Mouse (Mus musculus): ENCODE results near the gene Rab42. TPM values are rescaled to one million over a fixed set of nuclear protein-coding genes. Genes with fewer than 3 reads are reported as not detected.

The Rab42 gene
- not detected in 4 replicates for total RNA-seq (2023; ENCODE audit: inconsistent age)

DNA sequence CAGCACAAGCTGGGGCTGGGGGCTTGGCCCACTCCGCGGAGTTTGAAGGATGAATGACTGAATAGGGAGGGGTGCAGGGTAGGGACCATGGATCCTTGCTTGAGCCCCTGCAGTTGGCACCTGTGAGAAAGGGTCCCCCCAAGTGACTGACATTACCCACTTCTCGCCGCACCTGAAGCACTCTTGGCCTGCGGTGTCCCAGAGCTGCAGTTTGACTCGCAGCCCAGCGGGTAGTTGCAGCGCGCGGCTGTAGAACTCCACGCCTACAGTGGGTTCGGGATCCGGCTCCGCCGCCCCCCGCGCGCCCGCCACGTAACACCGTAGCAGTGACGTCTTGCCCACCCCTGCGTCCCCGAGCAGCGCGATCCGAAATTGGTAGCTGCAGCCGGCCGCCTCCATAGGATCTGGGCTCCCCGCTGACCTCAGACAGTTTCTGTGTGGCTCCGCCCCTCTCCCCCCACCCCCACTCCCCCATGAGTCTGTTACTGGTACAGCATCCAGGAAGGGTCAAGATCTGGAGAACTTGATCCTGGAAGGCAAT, at the start of gene Rab42:
Gene Rab42, minus strand, starts transcription at position 447 of the 541 bp plus-strand sequence.

DNA sequence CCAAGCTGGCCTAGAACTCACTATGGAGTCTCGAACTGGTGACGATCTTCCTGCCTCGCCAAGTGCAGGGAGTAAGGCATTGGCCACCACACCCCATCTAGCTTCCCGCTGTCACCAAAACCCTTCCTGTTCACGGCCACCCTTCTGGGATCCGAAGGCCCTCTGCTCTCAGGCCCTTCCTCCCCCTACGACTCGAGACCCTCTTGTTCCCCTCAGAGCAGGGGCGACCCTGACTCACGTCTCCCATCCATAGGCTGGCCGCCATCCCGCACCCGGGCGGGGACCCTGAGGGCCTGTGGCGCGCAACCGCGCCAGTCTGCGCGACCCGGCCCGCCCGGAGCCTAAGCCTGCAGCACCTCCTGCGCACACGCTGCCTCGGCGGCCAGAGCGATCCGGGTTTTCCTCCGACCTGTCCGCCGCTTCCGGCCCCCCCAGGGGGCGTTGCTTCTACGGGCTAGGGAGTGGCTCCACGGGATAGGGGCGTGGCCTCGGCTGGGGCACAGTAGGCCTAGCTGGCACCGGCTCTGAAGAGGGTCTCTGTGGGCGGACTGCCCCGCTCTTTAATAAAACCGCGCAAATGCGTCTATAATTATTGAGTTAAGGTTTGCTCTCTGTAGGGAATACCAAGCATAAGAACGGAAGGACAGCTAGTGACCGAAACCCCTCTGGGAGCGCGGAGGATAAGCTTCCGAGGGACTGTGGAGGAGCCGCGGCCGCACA, 26.1 kb upstream of the Rab42 start, which contains the start of gene Trnau1ap:
Gene Trnau1ap, minus strand, starts transcription at position 424 of the 720 bp plus-strand sequence.

DNA sequence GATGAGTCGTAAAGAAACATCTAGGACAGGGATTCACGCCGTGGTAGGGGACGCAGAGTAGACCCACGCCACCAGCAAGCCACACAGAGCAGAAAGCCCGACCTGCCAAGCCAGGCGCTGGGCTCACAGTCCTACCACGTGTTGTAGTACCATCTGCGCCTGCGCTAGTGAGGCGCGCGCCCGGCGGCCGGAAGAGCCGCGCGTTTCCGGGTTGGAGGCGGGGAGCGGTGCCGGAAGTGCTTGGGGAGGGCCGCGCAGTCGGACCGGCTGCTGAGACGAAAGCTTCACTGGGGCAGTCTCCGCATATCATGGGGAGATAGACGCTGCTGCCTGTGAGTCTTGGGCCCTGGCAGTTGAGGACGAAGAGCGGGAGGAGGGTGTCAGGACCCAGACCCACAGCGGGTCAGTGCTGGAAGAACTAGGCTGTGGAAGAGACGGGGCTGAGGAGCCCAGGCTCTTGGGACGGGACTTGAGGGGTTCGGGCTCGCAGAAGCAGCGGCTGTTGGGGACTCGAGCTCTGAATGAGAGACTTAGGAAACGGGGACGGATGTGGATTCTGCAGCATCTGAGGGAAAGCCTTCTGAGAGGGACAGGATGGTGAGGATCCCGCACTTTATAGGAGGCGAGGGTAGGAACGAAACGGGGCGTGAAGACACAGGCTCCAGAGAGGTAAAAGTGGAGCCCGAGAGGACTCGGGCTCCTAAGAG, 28.9 kb downstream of the Rab42 start, which contains the start of gene Taf12:
Gene Taf12, plus strand, starts transcription at position 220 of the 707 bp plus-strand sequence.

DNA sequence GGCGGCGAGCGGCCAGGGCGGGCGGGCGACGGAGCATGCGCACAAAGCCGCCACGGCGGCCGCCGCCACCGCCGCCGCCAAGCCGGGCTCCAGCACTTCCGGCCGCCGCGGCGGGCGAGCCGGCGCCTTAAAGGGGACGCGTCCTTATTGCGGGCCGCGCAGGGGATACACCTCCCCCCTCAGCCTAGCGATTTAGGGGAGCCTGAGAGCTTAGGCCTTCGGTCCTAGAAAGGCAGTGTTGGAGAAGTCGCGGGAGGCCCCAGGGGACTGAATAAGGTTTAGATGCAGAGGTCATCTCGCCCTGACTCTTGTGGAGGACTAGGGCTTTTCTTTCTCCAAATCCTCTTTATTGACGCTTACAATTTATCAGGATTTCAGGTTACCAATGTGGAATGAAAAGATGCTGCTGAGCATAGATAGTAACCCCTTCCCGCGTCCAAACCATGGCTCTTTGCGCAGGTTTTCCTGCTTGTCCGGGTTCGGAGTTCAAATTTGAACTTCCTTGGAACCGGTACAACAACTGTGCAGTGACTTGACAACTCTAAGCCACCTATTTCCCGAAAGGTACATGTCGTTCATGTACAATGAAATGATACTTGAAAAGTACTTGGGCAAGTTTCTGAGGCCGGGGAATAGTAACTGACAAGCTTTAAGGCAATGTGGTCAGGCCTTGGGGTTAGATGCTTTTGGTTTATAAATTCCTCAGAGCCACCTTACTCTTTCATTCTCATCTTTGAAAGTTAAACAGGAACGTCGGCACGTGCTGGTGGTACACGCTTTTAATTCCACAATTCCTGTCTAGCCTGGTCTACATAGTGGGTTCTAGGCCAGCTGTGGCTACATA, 41.4 kb downstream of the Rab42 start, which contains the start of gene Gmeb1:
Gene Gmeb1, minus strand, starts transcription at position 89 of the 844 bp plus-strand sequence.

Other genes starting within 250 kb of the Rab42 start
- gene Gm10300, start 228.7 kb downstream of the Rab42 start, total RNA-seq (2023; ENCODE audit: inconsistent age), result 0.29 to 0.30 TPM in 2 of 4 replicates, not detected in the others
- 66.4 to 77.4 TPM (median 73.4 TPM) in 4 replicates for gene Epb41, start 228.1 kb downstream of the Rab42 start, total RNA-seq (2023; ENCODE audit: inconsistent age)
- gene Oprd1, start 158.9 kb downstream of the Rab42 start, total RNA-seq (2023; ENCODE audit: inconsistent age), result not detected in 4 replicates
- gene Ythdf2, start 91.1 kb downstream of the Rab42 start, total RNA-seq (2023; ENCODE audit: inconsistent age), result 79.5 to 88.0 TPM (median 83.0 TPM) in 4 replicates
- gene Gmeb1, start 41.8 kb downstream of the Rab42 start, total RNA-seq (2023; ENCODE audit: inconsistent age), result 37.3 to 46.2 TPM (median 38.9 TPM) in 4 replicates
- 34.4 to 42.6 TPM (median 35.9 TPM) in 4 replicates for gene Taf12, start 29.0 kb downstream of the Rab42 start, total RNA-seq (2023; ENCODE audit: inconsistent age)
- 33.5 to 46.1 TPM (median 39.3 TPM) in 4 replicates for gene Trnau1ap, start 26.2 kb upstream of the Rab42 start, total RNA-seq (2023; ENCODE audit: inconsistent age)
- gene Rcc1, start 50.2 kb upstream of the Rab42 start, total RNA-seq (2023; ENCODE audit: inconsistent age), result 15.2 to 22.8 TPM (median 17.3 TPM) in 4 replicates
- gene Phactr4, start 119.1 kb upstream of the Rab42 start, total RNA-seq (2023; ENCODE audit: inconsistent age), result 25.8 to 31.9 TPM (median 27.9 TPM) in 4 replicates
- gene Med18, start 160.5 kb upstream of the Rab42 start, total RNA-seq (2023; ENCODE audit: inconsistent age), result 6.0 to 10.6 TPM (median 7.9 TPM) in 4 replicates
- 11.8 to 14.7 TPM (median 13.5 TPM) in 4 replicates for gene Sesn2, start 207.1 kb upstream of the Rab42 start, total RNA-seq (2023; ENCODE audit: inconsistent age)
- 49.7 to 66.6 TPM (median 61.8 TPM) in 4 replicates for gene Atpif1, start 230.3 kb upstream of the Rab42 start, total RNA-seq (2023; ENCODE audit: inconsistent age)
- 95.0 to 109 TPM (median 108 TPM) in 4 replicates for gene Dnajc8, start 232.2 kb upstream of the Rab42 start, total RNA-seq (2023; ENCODE audit: inconsistent age)

Measured in B cell, adult (primary cell).